Mouse (Mus musculus) CH12.LX (cell line): ENCODE measurements at regions not wholly inside any gene's neighbourhood (a gene's known extent, or its start where the extent isn't known, plus 50 kb on each side); places are given as distances from the start of the nearest gene placed in this dataset.

Experiments
- DNase-seq: peaks from one replicate; pipeline ENCODE4 v3.0.0-alpha.2; 2013; ENCODE audit errors: extremely low read depth
- H3K27ac ChIP-seq: 2 replicates; pipeline ENCODE4 v1.5.1; 2012; ENCODE audit warnings: low read depth, mild to moderate bottlenecking, control low read depth, moderate library complexity; ENCODE audit not compliant: insufficient read depth
- H3K27me3 ChIP-seq: replicated peaks from 2 replicates; pipeline ENCODE3; 2012; ENCODE audit warnings: inconsistent platforms
- H3K36me3 ChIP-seq, 2 experiments: replicated peaks in 1 of 2; 2 replicates each; pipeline versions ENCODE3 to v1.6.1; 2012; ENCODE audit warnings: inconsistent platforms in 1 of 2, low read length in 1 of 2, mild to moderate bottlenecking in 1 of 2, mixed read lengths in 1 of 2, moderate library complexity in 1 of 2; ENCODE audit not compliant: control insufficient read depth in 1 of 2, insufficient read depth in 1 of 2
- H3K4me1 ChIP-seq, 2 experiments: 2 replicates each; pipeline ENCODE4 v1.6.1; 2012; ENCODE audit warnings: inconsistent platforms in 1 of 2, moderate library complexity in 1 of 2; ENCODE audit not compliant: insufficient read depth in 2 of 2, control insufficient read depth in 1 of 2
- H3K4me2 ChIP-seq: 2 replicates; pipeline ENCODE4 v1.6.1; 2012; ENCODE audit warnings: low read depth, mild to moderate bottlenecking, control low read depth; ENCODE audit not compliant: poor library complexity, insufficient read depth, severe bottlenecking
- H3K4me3 ChIP-seq, 3 experiments: fragments of 150-350 bp in 1 of 3; sonication (generic) in 1 of 3; replicated peaks in 1 of 3; 2 replicates each; pipeline versions ENCODE3 to v1.5.1; 2011 to 2012; ENCODE audit warnings: low read depth in 2 of 3, low read length in 2 of 3, mild to moderate bottlenecking in 2 of 3, moderate library complexity in 2 of 3, control low read depth in 1 of 3, improper control_type of control experiment in 1 of 3, inconsistent platforms in 1 of 3, mixed read lengths in 1 of 3; ENCODE audit not compliant: poor library complexity in 1 of 3
- H3K79me2 ChIP-seq: replicated peaks from 2 replicates; pipeline ENCODE4 v1.6.1; 2012; ENCODE audit warnings: mild to moderate bottlenecking, moderate library complexity; ENCODE audit not compliant: control insufficient read depth, poor library complexity, insufficient read depth, severe bottlenecking; ENCODE audit errors: extremely low read depth
- H3K9ac ChIP-seq: 2 replicates; pipeline ENCODE4 v1.6.1; 2012; ENCODE audit warnings: low read depth, mild to moderate bottlenecking, control low read depth, moderate library complexity; ENCODE audit not compliant: insufficient read depth
- H3K9me3 ChIP-seq: replicated peaks from 2 replicates; pipeline ENCODE3; 2012; ENCODE audit warnings: low read length, inconsistent platforms, mixed read lengths
- BHLHE40 ChIP-seq: IDR thresholded peaks from 2 replicates; pipeline ENCODE4 v1.6.1; 2011; ENCODE audit warnings: mild to moderate bottlenecking, low read depth, low read length, improper control_type of control experiment
- CHD1 ChIP-seq: IDR thresholded peaks from 2 replicates; pipeline ENCODE4 v1.6.1; 2012; ENCODE audit warnings: low read depth, low read length, improper control_type of control experiment, inconsistent platforms
- CTCF ChIP-seq, 2 experiments: IDR thresholded peaks in 1 of 2; conservative IDR thresholded peaks in 1 of 2; 2 replicates each; pipeline ENCODE4 v1.5.1; 2011 to 2012; ENCODE audit warnings: low read depth in 2 of 2, low read length in 2 of 2, improper control_type of control experiment in 1 of 2, inconsistent platforms in 1 of 2, mild to moderate bottlenecking in 1 of 2, moderate library complexity in 1 of 2
- E2F4 ChIP-seq: IDR thresholded peaks from 2 replicates; pipeline ENCODE4 v1.6.1; 2011; ENCODE audit warnings: low read depth, low read length, improper control_type of control experiment; ENCODE audit not compliant: insufficient replicate concordance
- ETS1 ChIP-seq: conservative IDR thresholded peaks from 2 replicates; pipeline ENCODE4 v1.6.1; 2012; ENCODE audit warnings: low read depth, mild to moderate bottlenecking, inconsistent platforms, low read length, improper control_type of control experiment, moderate library complexity
- HCFC1 ChIP-seq: IDR thresholded peaks from 2 replicates; pipeline ENCODE4 v1.6.1; 2012; ENCODE audit warnings: low read depth, mild to moderate bottlenecking, inconsistent platforms, low read length, improper control_type of control experiment
- IRF4 ChIP-seq: IDR thresholded peaks from 2 replicates; pipeline ENCODE4 v1.6.1; 2014; ENCODE audit warnings: low read depth, mild to moderate bottlenecking, inconsistent platforms, low read length, improper control_type of control experiment
- MAFK ChIP-seq: IDR thresholded peaks from 2 replicates; pipeline ENCODE4 v1.6.1; 2011; ENCODE audit warnings: low read length, improper control_type of control experiment; ENCODE audit not compliant: insufficient replicate concordance
- MEF2A ChIP-seq: IDR thresholded peaks from 2 replicates; pipeline ENCODE4 v1.6.1; 2014; ENCODE audit warnings: low read depth, mild to moderate bottlenecking, inconsistent platforms, low read length, improper control_type of control experiment, borderline replicate concordance
- NELFE ChIP-seq: IDR thresholded peaks from 2 replicates; pipeline ENCODE4 v1.6.1; 2011; ENCODE audit warnings: low read depth, low read length, improper control_type of control experiment
- NRF1 ChIP-seq: IDR thresholded peaks from 2 replicates; pipeline ENCODE4 v1.6.1; 2014; ENCODE audit warnings: low read depth, mild to moderate bottlenecking, inconsistent platforms, low read length, improper control_type of control experiment, moderate library complexity
- PAX5 ChIP-seq: IDR thresholded peaks from 2 replicates; pipeline ENCODE4 v1.6.1; 2012; ENCODE audit warnings: low read length, inconsistent platforms, mixed read lengths
- POLR2A ChIP-seq: IDR thresholded peaks from 2 replicates; pipeline ENCODE4 v1.6.1; 2011; ENCODE audit warnings: low read depth, mild to moderate bottlenecking, improper control_type of control experiment, low read length
- RAD21 ChIP-seq: IDR thresholded peaks from 2 replicates; pipeline ENCODE4 v1.6.1; 2011; ENCODE audit warnings: low read depth, mild to moderate bottlenecking, low read length, improper control_type of control experiment, moderate library complexity
- RCOR1 ChIP-seq: conservative IDR thresholded peaks from 2 replicates; pipeline ENCODE4 v1.6.1; 2012; ENCODE audit warnings: low read depth, mild to moderate bottlenecking, inconsistent platforms, low read length, improper control_type of control experiment
- SIN3A ChIP-seq: IDR thresholded peaks from 2 replicates; pipeline ENCODE4 v1.6.1; 2012; ENCODE audit warnings: low read length, improper control_type of control experiment, inconsistent platforms
- SMC3 ChIP-seq: IDR thresholded peaks from 2 replicates; pipeline ENCODE4 v1.6.1; 2011; ENCODE audit warnings: low read depth, low read length, improper control_type of control experiment
- USF1 ChIP-seq: IDR thresholded peaks from 2 replicates; pipeline ENCODE4 v1.6.1; 2014; ENCODE audit warnings: low read depth, mild to moderate bottlenecking, inconsistent platforms, low read length, improper control_type of control experiment
- USF2 ChIP-seq: conservative IDR thresholded peaks from 2 replicates; pipeline ENCODE4 v1.6.1; 2011; ENCODE audit warnings: low read depth, low read length, improper control_type of control experiment
- ZC3H11A ChIP-seq: IDR thresholded peaks from 2 replicates; pipeline ENCODE4 v1.6.1; 2012; ENCODE audit warnings: low read depth, mild to moderate bottlenecking, inconsistent platforms, low read length, improper control_type of control experiment
- ZKSCAN1 ChIP-seq: IDR thresholded peaks from 2 replicates; pipeline ENCODE4 v1.6.1; 2012; ENCODE audit warnings: low read depth, inconsistent platforms, low read length, improper control_type of control experiment, borderline replicate concordance
- ZMIZ1 ChIP-seq: IDR thresholded peaks from 2 replicates; pipeline ENCODE4 v1.6.1; 2012; ENCODE audit warnings: low read depth, mild to moderate bottlenecking, inconsistent platforms, low read length, improper control_type of control experiment
- ZNF384 ChIP-seq: IDR thresholded peaks from 2 replicates; pipeline ENCODE4 v1.6.1; 2012; ENCODE audit warnings: low read depth, low read length, improper control_type of control experiment, inconsistent platforms
- dilution Hi-C: fragments of 300-500 bp; cut with MboI; formaldehyde crosslinking; loops from 2 replicates; pipeline ENCODE4 v1.14.3; 2020; ENCODE audit warnings: low sequenced_read_pairs; ENCODE audit not compliant: extremely low pct_unique_long_range_greater_than_20kb, extremely low pct_ligation_motif_present
- in situ Hi-C: fragments of 300-500 bp; cut with MboI; formaldehyde crosslinking; loops from 3 replicates; pipeline ENCODE4 v1.14.3; 2019; ENCODE audit warnings: low sequenced_read_pairs, low pct_ligation_motif_present, low pct_unique_long_range_greater_than_20kb, mixed read lengths

GRCm38 (mm10) chr2:143184614-143185013, 106.3 kb downstream of the Otor start:
- peaks cover 49% of the 10 kb centered on the region for H3K27me3 ChIP-seq
- no peak for TF ChIP-seq RAD21
- TF ChIP-seq CTCF (conservative IDR thresholded peaks at IDR 0.05 in 1 of 2, IDR thresholded peaks at IDR 0.05 in 1 of 2; ENCODE audit: low read depth in 2 of 2, low read length in 2 of 2), result no peak
- no peak for TF ChIP-seq POLR2A
- TF ChIP-seq MEF2A, result no peak
- TF ChIP-seq PAX5, result no peak
- no peak for TF ChIP-seq BHLHE40
- TF ChIP-seq MAFK, result no peak
- TF ChIP-seq ZC3H11A, result no peak
- no peak for TF ChIP-seq SIN3A
- TF ChIP-seq, all 38 proteins: peak for 0
- Histone ChIP-seq H3K4me2 (no peak overlapping the region), H3K27ac (no peak overlapping the region), H3K4me1 (no peaks in the 10 kb centered on the region), H3K4me3 (no peak overlapping the region), H3K9ac (no peak overlapping the region), H3K9me3 (no peaks in the 10 kb centered on the region), H3K79me2 (no peaks in the 10 kb centered on the region), H3K36me3 (no peaks in the 10 kb centered on the region)
- in situ Hi-C loops (no loop called here), dilution Hi-C loops (no loop called here)
- DNase-seq, result no peak

GRCm38 (mm10) chr2:143192256-143193164, 114.2 kb downstream of the Otor start:
- Histone ChIP-seq H3K27me3 (peaks cover 57% of the 10 kb centered on the region), H3K27ac (no peak overlapping the region), H3K79me2 (no peaks in the 10 kb centered on the region), H3K4me1 (no peaks in the 10 kb centered on the region), H3K36me3 (no peaks in the 10 kb centered on the region), H3K4me2 (no peak overlapping the region), H3K9ac (no peak overlapping the region), H3K4me3 (no peak overlapping the region), H3K9me3 (no peaks in the 10 kb centered on the region)
- TF ChIP-seq ZNF384 (no peak), ZKSCAN1 (no peak), NELFE (no peak), SMC3 (no peak), E2F4 (no peak), USF2 (no peak), ZC3H11A (no peak), ZMIZ1 (no peak), SIN3A (no peak), MEF2A (no peak), IRF4 (no peak), BHLHE40 (no peak), RAD21 (no peak), CTCF (conservative IDR thresholded peaks at IDR 0.05 in 1 of 2, IDR thresholded peaks at IDR 0.05 in 1 of 2; ENCODE audit: low read depth in 2 of 2, low read length in 2 of 2) (no peak), ETS1 (no peak), NRF1 (no peak), CHD1 (no peak), HCFC1 (no peak), RCOR1 (no peak), USF1 (no peak)
- no peak for DNase-seq
- in situ Hi-C loops, result no loop called here
- dilution Hi-C loops, result no loop called here
